11 mouse cellular contexts compared by ENCODE assay signal in genomic region chr14:76701911-76702708, GRCm38 (mm10).
DNase-seq lines count a peak whose midpoint lies in the region; ATAC-seq lines count a peak whose summit lies in the region.
"Had no signal": no experiment of that assay in that cellular context is flagged by ENCODE, and none has a peak within 500 bp of the region (broad histone marks: within the 10 kb centered on the region; RNA-seq: fewer than 3 reads in every experiment).

No protein-coding gene starts in this region.

- H3K36me3 ChIP-seq in heart, embryonic 15.5 days, result no peaks in the 10 kb centered on the region
- no peaks in the 10 kb centered on the region for H3K36me3 ChIP-seq in lung, embryonic 16.5 days (ENCODE audit: control insufficient read depth, insufficient read depth, low read length)
- no peaks in the 10 kb centered on the region for H3K36me3 ChIP-seq in embryonic facial prominence, embryonic 10.5 days (replicated peaks)
- H3K36me3 ChIP-seq: neural tube, embryonic 12.5 days had no signal

- WGBS in heart, embryonic 15.5 days, result 46% methylated on average over 14 of the region's 14 CpGs
- WGBS in lung, embryonic 16.5 days, result 41% methylated on average over 14 of the region's 14 CpGs
- WGBS in embryonic facial prominence, embryonic 10.5 days, result 77% methylated on average over 14 of the region's 14 CpGs

- ATAC-seq in heart, embryonic 15.5 days (replicated peaks; ENCODE audit: insufficient number of reproducible peaks, insufficient read depth, low FRiP score, low read depth), result 0 out of 2 replicates have a peak, but pooled peaks have one; percentile 1
- ATAC-seq in lung, embryonic 16.5 days (ENCODE audit: low read depth), result peak; percentile 64; the same call in 1 of the 2 replicates
- ATAC-seq in megakaryocyte progenitor cell, adult 5-6 weeks (replicated peaks; ENCODE audit: poor library complexity), result peak; percentile 73

- peaks cover 44% of the 10 kb centered on the region for H3K4me1 ChIP-seq in heart, embryonic 15.5 days (replicated peaks)
- peaks cover 38% of the 10 kb centered on the region for H3K4me1 ChIP-seq in lung, embryonic 16.5 days (replicated peaks; ENCODE audit: control insufficient read depth, insufficient read depth, low read length)
- H3K4me1 ChIP-seq in embryonic facial prominence, embryonic 10.5 days, result peaks cover 39% of the 10 kb centered on the region

- no peaks in the 10 kb centered on the region for H3K9me3 ChIP-seq in heart, embryonic 15.5 days (replicated peaks)
- no peaks in the 10 kb centered on the region for H3K9me3 ChIP-seq in lung, embryonic 16.5 days (ENCODE audit: control insufficient read depth, low read length)
- H3K9me3 ChIP-seq in embryonic facial prominence, embryonic 10.5 days, result no peaks in the 10 kb centered on the region
- H3K9me3 ChIP-seq: neural tube, embryonic 12.5 days had no signal

- H3K4me2 ChIP-seq in heart, embryonic 15.5 days, result no peak overlapping the region
- 0 out of 2 replicates have a peak overlapping the region, but pooled peaks have one; percentile 8 for H3K4me2 ChIP-seq in lung, embryonic 16.5 days (ENCODE audit: low read depth, low read length)
- H3K4me2 ChIP-seq: neural tube, embryonic 12.5 days had no signal

- no peak overlapping the region for H3K4me3 ChIP-seq in heart, embryonic 15.5 days
- H3K4me3 ChIP-seq in lung, embryonic 16.5 days (ENCODE audit: low read length), result no peak overlapping the region
- no peak overlapping the region for H3K4me3 ChIP-seq in embryonic facial prominence, embryonic 10.5 days
- H3K4me3 ChIP-seq: neural tube, embryonic 12.5 days had no signal

- peak overlapping the region; percentile 83 for H3K27ac ChIP-seq in heart, embryonic 15.5 days
- peak overlapping the region; percentile 66 for H3K27ac ChIP-seq in lung, embryonic 16.5 days (ENCODE audit: low read length)
- peak overlapping the region; percentile 30; the same call in 1 of the 2 replicates for H3K27ac ChIP-seq in embryonic facial prominence, embryonic 10.5 days (replicated peaks)
- H3K27ac ChIP-seq: neural tube, embryonic 12.5 days had no signal

- H3K9ac ChIP-seq in heart, embryonic 15.5 days, result no peak overlapping the region
- H3K9ac ChIP-seq in lung, embryonic 16.5 days (ENCODE audit: low read length), result no peak overlapping the region
- H3K9ac ChIP-seq: neural tube, embryonic 12.5 days had no signal

- DNase-seq in heart, adult 18-20 months, result no peak
- no peak for DNase-seq in lung, postnatal 14 days
- no peak for DNase-seq in embryonic facial prominence, embryonic 10.5 days (ENCODE audit: low spot score)
- DNase-seq in gastrocnemius, adult 18-20 months (ENCODE audit: low spot score), result no peak
- DNase-seq: cerebellum, adult 8-10 months; right cerebral cortex, postnatal 4 days; thymus, adult 2 months had no signal

- H3K27me3 ChIP-seq in heart, embryonic 15.5 days, result no peaks in the 10 kb centered on the region
- H3K27me3 ChIP-seq in lung, embryonic 16.5 days (ENCODE audit: control insufficient read depth, insufficient read depth, low read depth, low read length), result no peaks in the 10 kb centered on the region
- H3K27me3 ChIP-seq in embryonic facial prominence, embryonic 10.5 days (replicated peaks; ENCODE audit: low read depth, poor library complexity, severe bottlenecking), result no peaks in the 10 kb centered on the region
- H3K27me3 ChIP-seq: neural tube, embryonic 12.5 days had no signal

Comparison
In these comparisons a context has a peak if more than half of its experiments do, and no peak if none do; other contexts are left out.
1. ATAC-seq: peak in every context shown above with its lines; median percentile 73 in megakaryocyte progenitor cell, adult 5-6 weeks; 64 in lung, embryonic 16.5 days; 1 in heart, embryonic 15.5 days.
2. H3K27ac ChIP-seq: peak in every context shown above with its lines; median percentile 83 in heart, embryonic 15.5 days; 66 in lung, embryonic 16.5 days; 30 in embryonic facial prominence, embryonic 10.5 days.